Mouse (Mus musculus) CH12.LX (cell line): Measurements from ENCODE around the gene Apoc2. TPM values are rescaled to one million over a fixed set of nuclear protein-coding genes. Genes with fewer than 3 reads are reported as not detected.

ENCODE experiments used
- DNase-seq: peaks from one replicate; pipeline ENCODE4 v3.0.0-alpha.2; 2013; ENCODE audit errors: extremely low read depth
- H3K27ac ChIP-seq: 2 replicates; pipeline ENCODE4 v1.5.1; 2012; ENCODE audit warnings: low read depth, mild to moderate bottlenecking, control low read depth, moderate library complexity; ENCODE audit not compliant: insufficient read depth
- H3K27me3 ChIP-seq: replicated peaks from 2 replicates; pipeline ENCODE3; 2012; ENCODE audit warnings: inconsistent platforms
- H3K36me3 ChIP-seq, 2 experiments: replicated peaks in 1 of 2; 2 replicates each; pipeline versions ENCODE3 to v1.6.1; 2012; ENCODE audit warnings: inconsistent platforms in 1 of 2, low read length in 1 of 2, mild to moderate bottlenecking in 1 of 2, mixed read lengths in 1 of 2, moderate library complexity in 1 of 2; ENCODE audit not compliant: control insufficient read depth in 1 of 2, insufficient read depth in 1 of 2
- H3K4me1 ChIP-seq, 2 experiments: 2 replicates each; pipeline ENCODE4 v1.6.1; 2012; ENCODE audit warnings: inconsistent platforms in 1 of 2, moderate library complexity in 1 of 2; ENCODE audit not compliant: insufficient read depth in 2 of 2, control insufficient read depth in 1 of 2
- H3K4me2 ChIP-seq: 2 replicates; pipeline ENCODE4 v1.6.1; 2012; ENCODE audit warnings: low read depth, mild to moderate bottlenecking, control low read depth; ENCODE audit not compliant: poor library complexity, insufficient read depth, severe bottlenecking
- H3K4me3 ChIP-seq, 3 experiments: fragments of 150-350 bp in 1 of 3; sonication (generic) in 1 of 3; replicated peaks in 1 of 3; 2 replicates each; pipeline versions ENCODE3 to v1.5.1; 2011 to 2012; ENCODE audit warnings: low read depth in 2 of 3, low read length in 2 of 3, mild to moderate bottlenecking in 2 of 3, moderate library complexity in 2 of 3, control low read depth in 1 of 3, improper control_type of control experiment in 1 of 3, inconsistent platforms in 1 of 3, mixed read lengths in 1 of 3; ENCODE audit not compliant: poor library complexity in 1 of 3
- H3K79me2 ChIP-seq: replicated peaks from 2 replicates; pipeline ENCODE4 v1.6.1; 2012; ENCODE audit warnings: mild to moderate bottlenecking, moderate library complexity; ENCODE audit not compliant: control insufficient read depth, poor library complexity, insufficient read depth, severe bottlenecking; ENCODE audit errors: extremely low read depth
- H3K9ac ChIP-seq: 2 replicates; pipeline ENCODE4 v1.6.1; 2012; ENCODE audit warnings: low read depth, mild to moderate bottlenecking, control low read depth, moderate library complexity; ENCODE audit not compliant: insufficient read depth
- H3K9me3 ChIP-seq: replicated peaks from 2 replicates; pipeline ENCODE3; 2012; ENCODE audit warnings: low read length, inconsistent platforms, mixed read lengths
- CTCF ChIP-seq, 2 experiments: IDR thresholded peaks in 1 of 2; conservative IDR thresholded peaks in 1 of 2; 2 replicates each; pipeline ENCODE4 v1.5.1; 2011 to 2012; ENCODE audit warnings: low read depth in 2 of 2, low read length in 2 of 2, improper control_type of control experiment in 1 of 2, inconsistent platforms in 1 of 2, mild to moderate bottlenecking in 1 of 2, moderate library complexity in 1 of 2
- GABPA ChIP-seq: IDR thresholded peaks from 2 replicates; pipeline ENCODE4 v1.6.1; 2012; ENCODE audit warnings: low read depth, low read length, improper control_type of control experiment, inconsistent platforms; ENCODE audit not compliant: insufficient replicate concordance
- HCFC1 ChIP-seq: IDR thresholded peaks from 2 replicates; pipeline ENCODE4 v1.6.1; 2012; ENCODE audit warnings: low read depth, mild to moderate bottlenecking, inconsistent platforms, low read length, improper control_type of control experiment
- IRF4 ChIP-seq: IDR thresholded peaks from 2 replicates; pipeline ENCODE4 v1.6.1; 2014; ENCODE audit warnings: low read depth, mild to moderate bottlenecking, inconsistent platforms, low read length, improper control_type of control experiment
- JUN ChIP-seq: IDR thresholded peaks from 2 replicates; pipeline ENCODE4 v1.6.1; 2011; ENCODE audit warnings: low read depth, mild to moderate bottlenecking, low read length, improper control_type of control experiment, moderate library complexity; ENCODE audit not compliant: insufficient read depth
- JUND ChIP-seq: conservative IDR thresholded peaks from 2 replicates; pipeline ENCODE4 v1.6.1; 2011; ENCODE audit warnings: low read depth, low read length, improper control_type of control experiment
- KAT2A ChIP-seq: IDR thresholded peaks from 2 replicates; pipeline ENCODE4 v1.6.1; 2012; ENCODE audit warnings: low read length, improper control_type of control experiment, inconsistent platforms; ENCODE audit not compliant: insufficient replicate concordance
- MAFK ChIP-seq: IDR thresholded peaks from 2 replicates; pipeline ENCODE4 v1.6.1; 2011; ENCODE audit warnings: low read length, improper control_type of control experiment; ENCODE audit not compliant: insufficient replicate concordance
- MAX ChIP-seq: IDR thresholded peaks from 2 replicates; pipeline ENCODE4 v1.6.1; 2011; ENCODE audit warnings: low read length, improper control_type of control experiment
- MAZ ChIP-seq: IDR thresholded peaks from 2 replicates; pipeline ENCODE4 v1.6.1; 2012; ENCODE audit warnings: low read depth, mild to moderate bottlenecking, inconsistent platforms, low read length, improper control_type of control experiment, moderate library complexity
- MXI1 ChIP-seq: IDR thresholded peaks from 2 replicates; pipeline ENCODE4 v1.6.1; 2011; ENCODE audit warnings: mild to moderate bottlenecking, low read depth, low read length, improper control_type of control experiment
- NELFE ChIP-seq: IDR thresholded peaks from 2 replicates; pipeline ENCODE4 v1.6.1; 2011; ENCODE audit warnings: low read depth, low read length, improper control_type of control experiment
- NRF1 ChIP-seq: IDR thresholded peaks from 2 replicates; pipeline ENCODE4 v1.6.1; 2014; ENCODE audit warnings: low read depth, mild to moderate bottlenecking, inconsistent platforms, low read length, improper control_type of control experiment, moderate library complexity
- PAX5 ChIP-seq: IDR thresholded peaks from 2 replicates; pipeline ENCODE4 v1.6.1; 2012; ENCODE audit warnings: low read length, inconsistent platforms, mixed read lengths
- POLR2AphosphoS2 ChIP-seq: IDR thresholded peaks from 2 replicates; pipeline ENCODE4 v1.6.1; 2011; ENCODE audit warnings: low read depth, low read length, improper control_type of control experiment
- RAD21 ChIP-seq: IDR thresholded peaks from 2 replicates; pipeline ENCODE4 v1.6.1; 2011; ENCODE audit warnings: low read depth, mild to moderate bottlenecking, low read length, improper control_type of control experiment, moderate library complexity
- SMC3 ChIP-seq: IDR thresholded peaks from 2 replicates; pipeline ENCODE4 v1.6.1; 2011; ENCODE audit warnings: low read depth, low read length, improper control_type of control experiment
- TBP ChIP-seq: conservative IDR thresholded peaks from 2 replicates; pipeline ENCODE4 v1.6.1; 2011; ENCODE audit warnings: low read depth, low read length, improper control_type of control experiment
- TCF12 ChIP-seq: IDR thresholded peaks from 2 replicates; pipeline ENCODE4 v1.6.1; 2014; ENCODE audit warnings: low read depth, mild to moderate bottlenecking, inconsistent platforms, low read length, improper control_type of control experiment
- UBTF ChIP-seq: IDR thresholded peaks from 2 replicates; pipeline ENCODE4 v1.6.1; 2012; ENCODE audit warnings: low read depth, mild to moderate bottlenecking, inconsistent platforms, low read length, improper control_type of control experiment, moderate library complexity
- USF2 ChIP-seq: conservative IDR thresholded peaks from 2 replicates; pipeline ENCODE4 v1.6.1; 2011; ENCODE audit warnings: low read depth, low read length, improper control_type of control experiment
- ZC3H11A ChIP-seq: IDR thresholded peaks from 2 replicates; pipeline ENCODE4 v1.6.1; 2012; ENCODE audit warnings: low read depth, mild to moderate bottlenecking, inconsistent platforms, low read length, improper control_type of control experiment
- ZKSCAN1 ChIP-seq: IDR thresholded peaks from 2 replicates; pipeline ENCODE4 v1.6.1; 2012; ENCODE audit warnings: low read depth, inconsistent platforms, low read length, improper control_type of control experiment, borderline replicate concordance
- ZNF384 ChIP-seq: IDR thresholded peaks from 2 replicates; pipeline ENCODE4 v1.6.1; 2012; ENCODE audit warnings: low read depth, low read length, improper control_type of control experiment, inconsistent platforms
- dilution Hi-C: fragments of 300-500 bp; cut with MboI; formaldehyde crosslinking; loops from 2 replicates; pipeline ENCODE4 v1.14.3; 2020; ENCODE audit warnings: low sequenced_read_pairs; ENCODE audit not compliant: extremely low pct_unique_long_range_greater_than_20kb, extremely low pct_ligation_motif_present
- in situ Hi-C: fragments of 300-500 bp; cut with MboI; formaldehyde crosslinking; loops from 3 replicates; pipeline ENCODE4 v1.14.3; 2019; ENCODE audit warnings: low sequenced_read_pairs, low pct_ligation_motif_present, low pct_unique_long_range_greater_than_20kb, mixed read lengths
- polyA plus RNA-seq: library from polyadenylated mRNA; unstranded; fragments of >175 nt; gene quantifications from 2 replicates; pipeline ENCODE4 v1.2.1, GENCODE M21; 2012; ENCODE audit warnings: low read depth; ENCODE audit not compliant: insufficient read length
- total RNA-seq, 2 experiments: library from RNA; depleted of rRNA; stranded (reverse); fragments of 300-350 nt in 1 of 2; fragments of >200 nt in 1 of 2; gene quantifications; 2 replicates each; pipeline ENCODE4 v1.2.3; 2012 to 2014

Gene Apoc2
- total and polyA plus RNA-seq, 3 experiments, result not detected

DNA sequence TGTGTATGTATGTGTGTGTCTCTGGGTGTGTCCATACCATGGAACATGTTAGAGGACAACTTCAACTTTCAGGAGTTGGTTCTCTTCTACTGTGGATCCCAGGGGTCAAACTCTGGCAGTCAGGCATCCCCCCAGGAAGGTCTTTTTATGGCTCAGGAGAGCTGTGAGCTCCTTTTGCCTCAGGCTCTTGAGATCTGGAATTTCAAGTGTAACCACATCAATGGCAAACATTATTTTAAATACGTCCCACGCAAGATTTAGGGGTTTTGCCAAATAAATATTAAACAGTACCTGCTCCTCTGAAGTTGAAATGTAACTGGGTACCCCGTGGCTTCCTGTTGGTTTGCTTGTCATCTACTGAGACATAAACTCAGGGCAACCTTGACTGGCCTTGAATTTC, 5.2 kb upstream of the Apoc2 start:
- H3K36me3 ChIP-seq, result no peaks in the 10 kb centered on the region
- dilution Hi-C loops (no loop called here), in situ Hi-C loops (no loop called here)
- TF ChIP-seq RAD21, result no peak
- no peak for TF ChIP-seq NELFE
- TF ChIP-seq PAX5, result no peak
- no peak for TF ChIP-seq TBP
- no peak for TF ChIP-seq IRF4
- TF ChIP-seq POLR2AphosphoS2, result no peak
- TF ChIP-seq CTCF (conservative IDR thresholded peaks at IDR 0.05 in 1 of 2, IDR thresholded peaks at IDR 0.05 in 1 of 2; ENCODE audit: low read depth in 2 of 2, low read length in 2 of 2), result no peak
- no peak for TF ChIP-seq MAX
- no peak for TF ChIP-seq MAFK
- TF ChIP-seq UBTF, result no peak
- no peaks in the 10 kb centered on the region for H3K27me3 ChIP-seq
- H3K79me2 ChIP-seq, result no peaks in the 10 kb centered on the region
- H3K9ac ChIP-seq, result no peak overlapping the region
- H3K4me3 ChIP-seq, result no peak overlapping the region
- H3K27ac ChIP-seq, result no peak overlapping the region
- no peaks in the 10 kb centered on the region for H3K9me3 ChIP-seq
- DNase-seq, result no peak
- H3K4me2 ChIP-seq, result no peak overlapping the region
- H3K4me1 ChIP-seq, result peaks cover 2 to 18% of the 10 kb centered on the region in 2 experiments; a peak in 3 of 4 replicates

DNA sequence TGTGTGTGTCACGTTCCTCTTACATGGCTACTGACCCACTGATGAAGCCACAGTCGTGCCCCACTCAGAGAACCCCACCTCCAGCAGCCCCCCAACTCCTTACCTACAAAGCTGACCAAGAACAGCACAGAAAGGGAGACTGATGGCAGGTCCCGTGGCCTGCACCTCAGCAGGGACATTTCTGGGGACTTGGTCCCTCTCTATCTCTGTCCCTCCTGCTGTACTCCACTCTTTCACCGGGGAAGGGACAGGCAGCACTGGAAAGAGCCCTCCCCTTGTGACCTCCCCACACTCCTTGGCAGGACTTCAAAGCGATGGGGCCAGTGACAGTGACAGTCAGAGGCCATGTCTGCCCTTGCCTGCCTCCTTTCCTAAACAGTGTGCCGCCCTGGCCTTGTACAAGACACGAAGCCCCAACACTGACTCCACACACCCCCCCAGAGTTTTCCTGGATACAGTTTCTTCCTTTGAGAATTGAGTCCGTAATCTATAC, 3.5 kb upstream of the Apoc2 start, which contains the start of the genes Gm44805 and Apoc4:
TSS of gene Gm44805 (minus strand) at position 222 of the 493 bp plus-strand sequence.
TSS of gene Apoc4 (minus strand) at position 278 of the 493 bp plus-strand sequence.
- dilution Hi-C loops, result no loop called here
- H3K36me3 ChIP-seq, result no peaks in the 10 kb centered on the region

More for the DNA sequence above, 3.5 kb upstream of the Apoc2 start, which contains the start of the genes Gm44805 and Apoc4:
- no peaks in the 10 kb centered on the region for H3K27me3 ChIP-seq
- H3K79me2 ChIP-seq, result no peaks in the 10 kb centered on the region
- in situ Hi-C loops, result no loop called here
- peaks cover 2 to 10% of the 10 kb centered on the region in 2 experiments; a peak in 3 of 4 replicates for H3K4me1 ChIP-seq
- TF ChIP-seq NELFE (no peak), ZNF384 (no peak), MXI1 (no peak), IRF4 (no peak), SMC3 (no peak), MAX (no peak), HCFC1 (no peak), JUN (no peak), GABPA (no peak), NRF1 (no peak), PAX5 (no peak), USF2 (no peak), RAD21 (no peak), MAZ (no peak), TCF12 (no peak), JUND (no peak), ZC3H11A (no peak), MAFK (no peak), ZKSCAN1 (no peak), KAT2A (no peak)
- DNase-seq, result no peak
- H3K9ac ChIP-seq, result no peak within 1 kb of the TSS
- no peak within 1 kb of the TSS for H3K4me3 ChIP-seq
- no peaks in the 10 kb centered on the region for H3K9me3 ChIP-seq
- H3K4me2 ChIP-seq, result no peak within 1 kb of the TSS
- H3K27ac ChIP-seq, result no peak within 1 kb of the TSS
